In genomic region chr8:108578388-108578787, GRCm38 (mm10) we compare ENCODE assay signal across 20 mouse cellular contexts.
DNase-seq lines count a peak whose midpoint lies in the region; ATAC-seq and TF ChIP-seq lines count a peak whose summit lies in the region.
"Had no signal": no experiment of that assay in that cellular context is flagged by ENCODE, and none has a peak within 500 bp of the region (broad histone marks: within the 10 kb centered on the region; RNA-seq: fewer than 3 reads in every experiment).

No protein-coding gene starts in this region.

- peaks cover 24% of the 10 kb centered on the region; the same call in 1 of the 2 replicates for H3K27me3 ChIP-seq in forebrain, embryonic 12.5 days
- no peaks in the 10 kb centered on the region for H3K27me3 ChIP-seq in forebrain, postnatal 0 days (ENCODE audit: insufficient read depth, low read length)
- peaks cover 12% of the 10 kb centered on the region for H3K27me3 ChIP-seq in neural tube, embryonic 13.5 days
- H3K27me3 ChIP-seq in midbrain, embryonic 13.5 days = no peaks in the 10 kb centered on the region; the same call in 1 of the 2 replicates

- H3K27ac ChIP-seq in forebrain, embryonic 12.5 days = 0 out of 2 replicates have a peak overlapping the region, but pooled peaks have one; percentile 0
- H3K27ac ChIP-seq in forebrain, postnatal 0 days (ENCODE audit: low read depth, low read length) = no peak overlapping the region
- H3K27ac ChIP-seq in neural tube, embryonic 13.5 days (replicated peaks) = peak overlapping the region; percentile 55
- peak overlapping the region; percentile 74 for H3K27ac ChIP-seq in midbrain, embryonic 13.5 days
- H3K27ac ChIP-seq: liver, embryonic 14.5 days had no signal

- no peak overlapping the region for H3K4me2 ChIP-seq in forebrain, embryonic 12.5 days
- no peak overlapping the region for H3K4me2 ChIP-seq in forebrain, postnatal 0 days (ENCODE audit: low read depth)
- H3K4me2 ChIP-seq in neural tube, embryonic 13.5 days = no peak overlapping the region
- H3K4me2 ChIP-seq in midbrain, embryonic 13.5 days (replicated peaks) = no peak overlapping the region
- H3K4me2 ChIP-seq: heart, embryonic 11.5 days had no signal

- peaks cover 20% of the 10 kb centered on the region for H3K4me1 ChIP-seq in forebrain, embryonic 12.5 days
- H3K4me1 ChIP-seq in forebrain, postnatal 0 days (ENCODE audit: insufficient read depth) = no peaks in the 10 kb centered on the region
- peaks cover 21% of the 10 kb centered on the region for H3K4me1 ChIP-seq in neural tube, embryonic 13.5 days (replicated peaks)
- peaks cover 20% of the 10 kb centered on the region for H3K4me1 ChIP-seq in midbrain, embryonic 13.5 days (replicated peaks)

- H3K9me3 ChIP-seq in forebrain, embryonic 12.5 days = no peaks in the 10 kb centered on the region
- H3K9me3 ChIP-seq in forebrain, postnatal 0 days (ENCODE audit: low read length) = no peaks in the 10 kb centered on the region
- no peaks in the 10 kb centered on the region for H3K9me3 ChIP-seq in neural tube, embryonic 13.5 days
- H3K9me3 ChIP-seq in midbrain, embryonic 13.5 days = no peaks in the 10 kb centered on the region
- H3K9me3 ChIP-seq: megakaryocyte, embryonic 14.5 days had no signal

- no peak for ATAC-seq in forebrain, embryonic 12.5 days (ENCODE audit: low FRiP score)
- ATAC-seq in forebrain, postnatal 0 days = no peak
- ATAC-seq in neural tube, embryonic 13.5 days (ENCODE audit: low read depth) = no peak
- ATAC-seq in midbrain, embryonic 13.5 days = peak; percentile 84
- ATAC-seq: intestine, postnatal 0 days; Patski had no signal

- 47% methylated on average over 10 of the region's 10 CpGs for WGBS in forebrain, embryonic 12.5 days
- 43% methylated on average over 10 of the region's 10 CpGs for WGBS in forebrain, postnatal 0 days
- 38% methylated on average over 10 of the region's 10 CpGs for WGBS in neural tube, embryonic 13.5 days
- 52% methylated on average over 10 of the region's 10 CpGs for WGBS in midbrain, embryonic 13.5 days

- TF ChIP-seq CTCF in forebrain, postnatal 0 days (IDR thresholded peaks at IDR 0.05; ENCODE audit: low read depth) = no peak

- no peak for DNase-seq in forebrain, postnatal 0 days
- DNase-seq in neural tube, embryonic 10.5 days (ENCODE audit: extremely low spot score, low spot score) = no peak
- no peak for DNase-seq in embryo, embryonic 11 days
- no peak for DNase-seq in frontal cortex, postnatal 14 days (ENCODE audit: low spot score in 2 of 2)
- DNase-seq in liver = no peak
- DNase-seq: cerebellum, postnatal 25 days; gastrocnemius, postnatal 36 days; heart, postnatal 36 days; kidney, postnatal 14 days; layer of hippocampus, adult 9-11 months; lung, postnatal 10 days; thymus, adult 2 months had no signal

- no peak overlapping the region for H3K4me3 ChIP-seq in forebrain, embryonic 12.5 days (replicated peaks)
- no peak overlapping the region for H3K4me3 ChIP-seq in forebrain, postnatal 0 days (ENCODE audit: low read depth, low read length)
- no peak overlapping the region for H3K4me3 ChIP-seq in neural tube, embryonic 13.5 days
- no peak overlapping the region for H3K4me3 ChIP-seq in midbrain, embryonic 13.5 days (replicated peaks)
- H3K4me3 ChIP-seq: megakaryocyte, embryonic 14.5 days had no signal

- no peaks in the 10 kb centered on the region for H3K36me3 ChIP-seq in forebrain, embryonic 12.5 days (replicated peaks)
- no peaks in the 10 kb centered on the region for H3K36me3 ChIP-seq in forebrain, postnatal 0 days (ENCODE audit: insufficient read depth)
- no peaks in the 10 kb centered on the region for H3K36me3 ChIP-seq in neural tube, embryonic 13.5 days
- no peaks in the 10 kb centered on the region for H3K36me3 ChIP-seq in midbrain, embryonic 13.5 days

- no peak overlapping the region for H3K9ac ChIP-seq in forebrain, embryonic 12.5 days
- H3K9ac ChIP-seq in forebrain, postnatal 0 days = no peak overlapping the region
- 0 out of 2 replicates have a peak overlapping the region, but pooled peaks have one; percentile 12 for H3K9ac ChIP-seq in neural tube, embryonic 13.5 days
- 0 out of 2 replicates have a peak overlapping the region, but pooled peaks have one; percentile 1 for H3K9ac ChIP-seq in midbrain, embryonic 13.5 days (replicated peaks)
- H3K9ac ChIP-seq: liver, embryonic 14.5 days had no signal

Comparison
In these comparisons a context has a peak if more than half of its experiments do, and no peak if none do; other contexts are left out.
1. H3K9ac ChIP-seq: peak in neural tube, embryonic 13.5 days (single experiment) and midbrain, embryonic 13.5 days (single experiment); none in forebrain, embryonic 12.5 days (single experiment) and forebrain, postnatal 0 days (single experiment).